Mouse (Mus musculus): Measurements from ENCODE around the gene Tubb4b.

DNA sequence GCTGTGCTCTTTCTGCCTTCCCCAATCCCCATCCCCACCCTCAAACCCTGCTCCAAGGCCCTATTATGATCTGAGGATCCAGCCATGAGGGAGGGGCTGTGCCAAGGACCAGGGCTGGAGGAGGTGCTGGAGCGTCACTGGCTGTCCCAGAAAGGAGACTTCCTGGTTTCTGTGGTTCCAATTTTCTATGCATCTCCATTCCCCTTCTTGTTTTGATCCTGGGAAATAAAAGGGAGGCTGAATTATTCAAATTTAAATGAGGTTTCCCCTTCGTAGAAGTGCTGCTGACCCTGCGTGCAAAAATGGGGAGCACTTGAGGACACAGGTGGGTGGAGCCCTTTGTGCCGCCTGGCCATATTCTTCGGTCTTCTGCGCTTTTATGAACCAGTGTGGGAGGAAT is 41.8 kb downstream of the Tubb4b start:
- TF ChIP-seq CTCF (conservative IDR thresholded peaks at IDR 0.05 in 1 of 2, IDR thresholded peaks at IDR 0.05 in 1 of 2; ENCODE audit: low read depth in 2 of 2, low read length in 2 of 2): no peak
- no peak for TF ChIP-seq NRF1 (IDR thresholded peaks at IDR 0.05; ENCODE audit: low read depth, low read length)
- TF ChIP-seq MAFK (IDR thresholded peaks at IDR 0.05; ENCODE audit: insufficient replicate concordance, low read length): no peak
- no peak for TF ChIP-seq HCFC1 (IDR thresholded peaks at IDR 0.05; ENCODE audit: low read depth, low read length)
- TF ChIP-seq POLR2A (IDR thresholded peaks at IDR 0.05; ENCODE audit: low read depth, low read length): no peak
- TF ChIP-seq MAX (IDR thresholded peaks at IDR 0.05; ENCODE audit: low read length): no peak
- TF ChIP-seq MXI1 (IDR thresholded peaks at IDR 0.05; ENCODE audit: low read depth, low read length): no peak
- no peak for TF ChIP-seq MEF2A (IDR thresholded peaks at IDR 0.05; ENCODE audit: borderline replicate concordance, low read depth, low read length)
- TF ChIP-seq ZNF384 (IDR thresholded peaks at IDR 0.05; ENCODE audit: low read depth, low read length): no peak
- TF ChIP-seq MYC (IDR thresholded peaks at IDR 0.05; ENCODE audit: low read depth, low read length): no peak

Data from CH12.LX (cell line).